Mouse (Mus musculus) heart, postnatal 14 days (tissue): Measurements from ENCODE around the gene Muc3. TPM values are rescaled to one million over a fixed set of nuclear protein-coding genes. Genes with fewer than 3 reads are reported as not detected.

Experiments used
- DNase-seq, 2 experiments: peaks; one replicate each; pipeline ENCODE4 v3.0.0; 2021 to 2022
- intact Hi-C: fragments of 180-260 bp; cut with DNase I; formaldehyde crosslinking; loops from one replicate; pipeline ENCODE4 v1.15.1; 2025
- total RNA-seq, 2 experiments: library from RNA; stranded (reverse); gene quantifications; 2 replicates each; pipeline ENCODE4 v1.2.3; 2021

Gene Muc3
- total RNA-seq, 2 experiments from 2014 or later, result not detected

DNA sequence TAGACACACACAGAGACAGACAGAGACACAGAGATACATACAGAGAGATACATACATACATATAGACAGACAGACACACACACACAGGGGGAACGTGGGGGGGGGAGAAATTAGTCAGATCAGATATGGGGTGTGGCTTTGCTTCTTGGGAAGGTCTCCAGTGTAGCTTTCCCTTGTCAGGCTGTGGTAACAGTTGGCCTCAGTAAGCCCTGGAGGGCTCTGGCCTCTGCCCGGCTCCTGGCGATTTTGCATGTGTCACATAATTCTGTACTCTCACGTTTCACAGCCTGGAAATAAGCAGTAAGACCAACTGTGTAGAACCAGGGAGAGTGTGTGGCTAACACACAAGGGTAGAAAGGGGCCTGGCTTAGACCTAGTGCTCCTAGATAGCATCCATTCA is 48.5 kb downstream of the Muc3 start:
- intact Hi-C loops, result loop anchor here (10.0 kb wide), 1 partner anchor 176 kb away; no protein-coding TSS in a partner anchor
- DNase-seq, result no peak

DNA sequence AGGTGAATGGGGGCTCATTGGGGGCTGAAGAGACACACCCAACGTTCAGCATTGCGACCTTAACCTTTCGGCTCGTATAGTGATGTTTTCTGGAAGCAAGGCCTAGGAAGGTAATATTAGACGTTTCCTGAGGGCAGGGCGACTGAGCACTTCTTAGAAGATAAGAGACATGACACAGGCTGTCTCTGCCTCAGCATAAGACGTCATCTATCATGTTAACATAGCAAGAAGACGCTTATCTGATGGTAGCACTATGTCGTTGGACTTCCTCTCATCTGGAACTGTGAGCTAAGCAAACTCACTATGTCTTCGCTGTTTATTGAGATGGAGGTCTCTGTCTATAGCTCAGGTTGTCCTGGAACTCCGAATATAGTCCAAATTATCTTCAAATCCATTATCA is 50.7 kb downstream of the Muc3 start:
- intact Hi-C loops, result no loop called here
- DNase-seq, result no peak

DNA sequence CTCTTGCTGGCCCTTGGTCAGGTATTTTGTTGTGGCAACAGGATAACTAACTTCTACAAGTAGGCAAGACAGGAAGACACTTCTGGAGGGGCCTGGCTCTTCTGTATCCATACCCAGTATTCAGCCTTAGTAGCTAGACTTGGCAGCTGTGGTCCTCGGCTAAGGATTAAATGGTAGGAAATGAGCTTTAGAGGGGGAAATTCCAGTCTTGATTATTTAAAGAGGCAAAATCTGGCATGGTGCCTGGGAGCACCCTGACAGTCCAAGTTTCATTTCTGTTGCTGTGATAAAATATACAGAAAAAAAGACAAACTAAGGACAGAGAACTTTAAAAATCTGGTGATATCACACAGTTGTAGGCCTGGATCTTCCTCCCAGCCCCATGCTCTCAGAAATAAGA is 53.1 kb downstream of the Muc3 start:
- intact Hi-C loops, result no loop called here
- DNase-seq, result peak; percentile 60 to 66

DNA sequence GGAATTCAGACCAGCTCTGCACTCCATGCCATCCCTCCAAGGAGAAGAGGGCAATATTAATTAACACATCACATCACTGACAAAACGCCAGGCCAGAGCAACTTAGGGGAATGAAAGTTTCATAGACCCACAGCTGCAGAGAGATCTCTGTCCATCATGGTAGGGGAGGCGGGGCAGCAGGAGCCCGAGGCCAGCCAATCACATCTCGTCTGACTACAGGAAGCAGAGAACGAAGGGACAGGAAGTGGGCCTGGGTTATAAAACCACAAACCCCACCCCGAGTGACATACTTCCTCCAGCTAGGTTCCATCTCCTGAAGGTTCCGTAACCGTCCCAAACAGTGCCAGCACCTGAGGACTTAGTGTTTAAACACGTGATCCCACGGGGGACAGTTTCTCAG is 54.0 kb downstream of the Muc3 start:
- intact Hi-C loops, result no loop called here
- no peak for DNase-seq

DNA sequence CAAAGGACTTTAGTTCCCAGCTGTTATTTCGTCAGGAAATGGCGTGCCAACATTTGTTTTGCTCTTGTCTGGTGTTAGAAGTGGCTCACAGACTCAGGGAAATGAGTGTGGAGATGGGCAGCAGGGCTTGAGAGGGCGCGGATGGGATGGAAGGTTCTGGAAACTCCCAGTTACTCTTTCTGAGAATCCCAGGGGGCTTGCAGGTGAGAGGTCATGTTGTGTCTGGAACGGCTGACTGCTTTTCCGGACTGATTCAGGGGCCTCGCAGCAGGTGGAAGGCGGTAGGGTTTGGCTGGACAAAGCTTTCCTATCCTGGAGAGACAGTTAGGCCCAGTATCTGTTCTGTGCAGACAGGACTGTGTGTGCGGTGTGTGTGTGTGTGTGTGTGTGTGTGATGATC is 55.4 kb downstream of the Muc3 start:
- intact Hi-C loops, result no loop called here
- DNase-seq, result peak; percentile 42 to 48

DNA sequence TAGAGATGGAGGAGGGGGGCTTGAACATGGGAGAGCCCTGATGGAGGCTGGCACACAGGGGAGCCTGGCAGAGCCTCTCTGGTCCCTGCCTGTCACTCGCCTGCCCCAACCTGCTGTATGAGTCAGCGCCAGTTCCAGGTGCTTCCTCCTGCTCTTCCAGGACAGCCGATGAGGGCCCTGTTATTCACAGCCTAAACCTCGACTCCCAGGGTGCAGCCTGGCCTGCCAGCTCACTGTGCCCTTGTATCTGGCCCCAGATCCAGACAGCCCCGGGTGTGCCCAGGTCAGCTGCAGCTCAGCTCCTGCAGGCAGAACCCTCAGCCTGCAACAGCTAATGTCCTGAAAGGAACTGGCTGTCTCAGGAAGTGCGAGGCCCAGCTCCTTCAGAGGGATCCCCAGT is 57.6 kb downstream of the Muc3 start:
- DNase-seq, result no peak
- intact Hi-C loops, result no loop called here

DNA sequence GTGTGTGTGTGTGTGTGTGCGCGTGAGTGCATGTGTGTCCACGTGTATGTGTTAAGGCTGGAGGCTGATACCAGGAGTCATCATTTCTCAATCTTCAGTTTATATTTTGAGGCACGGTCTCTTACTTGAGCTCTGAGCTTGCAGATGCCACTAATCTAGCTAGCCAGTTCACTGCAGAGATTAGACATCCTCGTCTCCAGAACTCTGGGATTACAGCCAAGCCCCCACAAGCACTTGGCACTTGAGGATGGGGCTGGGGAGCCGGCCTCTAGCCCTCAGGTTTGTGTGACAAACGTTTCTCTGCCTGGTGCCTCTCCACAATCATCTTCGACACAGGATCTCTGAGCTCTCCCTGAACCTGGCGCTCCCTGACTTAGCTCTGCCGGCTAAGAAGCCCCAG is 58.3 kb downstream of the Muc3 start:
- DNase-seq, result no peak
- intact Hi-C loops, result no loop called here

DNA sequence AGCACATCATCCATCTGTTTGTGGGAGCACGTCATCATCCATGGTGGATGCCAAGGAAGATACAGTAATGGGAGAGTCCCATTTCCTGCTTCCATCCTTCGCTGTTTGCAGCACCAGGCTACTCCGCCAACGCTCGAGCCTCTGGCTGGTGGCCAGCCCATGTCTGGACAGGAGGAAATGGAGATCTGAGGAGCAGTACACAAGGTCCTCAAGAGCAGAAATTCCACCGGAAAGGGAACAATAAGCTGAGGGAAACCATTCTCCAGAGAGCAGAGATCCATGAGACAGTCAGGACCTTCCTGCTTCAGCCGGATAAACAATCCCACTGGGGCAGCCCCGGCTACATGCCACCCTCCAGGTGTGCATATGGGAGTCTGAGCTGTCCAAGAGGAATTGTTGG is 61.7 kb downstream of the Muc3 start:
- peak; percentile 68 to 77 for DNase-seq
- intact Hi-C loops, result no loop called here

DNA sequence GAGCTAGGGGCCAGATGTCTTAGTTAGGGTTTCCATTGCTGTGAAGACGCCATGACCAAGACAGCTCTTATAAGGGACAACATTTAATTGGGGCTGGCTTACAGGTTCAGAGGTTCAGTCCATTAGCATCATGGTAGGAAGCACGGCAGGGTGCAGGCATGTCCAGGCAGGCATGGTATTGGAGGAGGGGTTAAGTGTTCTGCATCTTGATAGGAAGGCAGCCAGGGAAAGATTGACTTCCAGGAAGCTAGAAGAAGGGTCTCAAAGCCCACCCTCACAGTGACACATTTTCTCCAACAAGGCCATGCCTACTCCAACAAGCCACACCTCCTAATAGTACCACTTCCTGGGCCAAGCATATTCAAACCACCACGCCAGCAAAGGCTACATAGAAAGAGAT is 63.4 kb downstream of the Muc3 start:
- no peak for DNase-seq
- intact Hi-C loops, result no loop called here

DNA sequence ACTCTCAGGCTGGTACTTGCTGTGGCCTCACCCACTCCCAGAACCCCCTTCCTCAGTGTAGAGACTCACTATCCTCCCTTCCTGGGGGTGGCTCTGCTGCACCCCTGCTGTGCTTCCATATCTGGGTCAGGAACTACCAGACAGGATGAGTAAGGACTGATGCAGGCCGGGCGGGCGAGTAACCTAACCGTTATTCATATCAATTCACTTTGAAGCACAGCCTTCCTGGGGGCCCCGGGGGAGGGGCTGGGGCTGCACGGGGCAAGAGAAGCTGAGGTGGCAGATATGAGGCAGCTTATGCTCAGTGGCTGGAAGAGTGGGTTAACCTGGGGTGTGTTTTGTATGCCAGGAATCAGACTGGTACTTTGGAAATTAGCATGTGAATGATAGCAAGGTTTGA is 64.1 kb downstream of the Muc3 start:
- no peak for DNase-seq
- intact Hi-C loops, result no loop called here

Other genes with a start within 250 kb of the Muc3 start
- 10 to 100 TPM; 10.7 to 12.0 TPM for gene Ift22, start 241.2 kb downstream of the Muc3 start, total RNA-seq
- 100 to 1,000 TPM; 166 to 167 TPM for gene Fis1, start 196.0 kb downstream of the Muc3 start, total RNA-seq
- gene Cldn15, start 182.7 kb downstream of the Muc3 start, total RNA-seq, result 10 to 100 TPM in 1 of 2 experiments, 1 to 10 TPM in 1; 8.9 to 11.2 TPM
- gene Plod3, start 162.3 kb downstream of the Muc3 start, total RNA-seq, result 10 to 100 TPM; 40.3 to 42.2 TPM
- 10 to 100 TPM; 50.4 to 54.9 TPM for gene Znhit1, start 161.3 kb downstream of the Muc3 start, total RNA-seq
- not detected for gene Vgf, start 122.9 kb downstream of the Muc3 start, total RNA-seq
- gene Ap1s1, start 103.2 kb downstream of the Muc3 start, total RNA-seq, result 10 to 100 TPM; 41.9 to 50.2 TPM
- gene Serpine1, start 77.1 kb downstream of the Muc3 start, total RNA-seq, result 10 to 100 TPM; 12.5 TPM
- 10 to 100 TPM; 19.4 to 20.4 TPM for gene Trim56, start 33.1 kb downstream of the Muc3 start, total RNA-seq
- gene Muc3a, start 63.1 kb upstream of the Muc3 start, total RNA-seq, result under 1 TPM; 0.56 to 0.62 TPM
- gene Ache, start 138.2 kb upstream of the Muc3 start, total RNA-seq, result 1 to 10 TPM; 2.7 to 3.9 TPM
- 1 to 10 TPM; 6.7 to 8.5 TPM for gene Ufsp1, start 145.3 kb upstream of the Muc3 start, total RNA-seq
- 10 to 100 TPM; 84.2 to 84.8 TPM for gene Srrt, start 158.4 kb upstream of the Muc3 start, total RNA-seq
- gene Trip6, start 165.1 kb upstream of the Muc3 start, total RNA-seq, result 10 to 100 TPM; 14.2 to 14.3 TPM
- gene Slc12a9, start 184.3 kb upstream of the Muc3 start, total RNA-seq, result 1 to 10 TPM; 3.8 to 5.4 TPM
- 10 to 100 TPM; 77.5 to 83.7 TPM for gene Ephb4, start 200.8 kb upstream of the Muc3 start, total RNA-seq